Mouse (Mus musculus) kidney, adult 9 months (tissue): ENCODE data around the gene Hnrnpk.

Experiments
- DNase-seq: peaks from one replicate; pipeline ENCODE4 v3.0.0; 2022

The Hnrnpk gene

DNA sequence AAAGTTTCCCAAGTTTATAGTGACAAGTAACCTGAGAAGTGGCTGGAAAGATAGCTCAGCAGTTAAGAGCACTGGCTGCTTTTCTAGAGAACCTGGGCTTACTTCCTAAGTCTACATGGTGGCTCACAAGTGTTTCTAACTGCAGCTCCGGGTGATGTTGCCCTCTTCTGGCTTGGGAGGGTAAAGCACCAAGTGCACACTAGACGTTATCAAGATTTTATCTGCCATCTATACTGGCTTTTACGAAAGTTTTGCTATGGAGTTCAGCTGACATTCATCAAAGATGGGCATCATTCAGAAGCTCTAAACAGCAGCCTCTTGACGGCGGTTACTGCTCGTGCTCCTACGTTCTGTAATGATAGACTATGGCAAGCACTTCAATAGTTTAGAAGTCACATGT is 15.2 kb downstream of the Hnrnpk start:
- peak; percentile 79 for DNase-seq

DNA sequence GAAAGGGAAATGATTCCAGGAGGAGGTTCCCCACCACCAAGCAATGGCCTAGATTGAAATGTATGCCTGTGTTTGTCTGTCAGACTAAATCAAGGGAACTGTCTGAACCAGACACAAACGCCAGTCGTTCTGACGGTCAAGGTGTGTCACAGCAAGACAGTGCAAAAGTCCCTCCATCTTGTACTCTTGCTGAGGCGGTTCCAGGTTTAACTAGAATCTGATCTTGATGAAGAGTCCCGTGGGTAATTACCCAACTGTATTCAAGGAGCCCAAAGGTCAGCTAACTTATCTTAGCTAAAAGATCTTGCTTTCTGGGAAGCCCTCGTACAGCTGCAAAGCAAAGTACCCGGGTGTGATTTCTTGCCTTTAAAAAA is 17.6 kb downstream of the Hnrnpk start:
- no peak for DNase-seq

DNA sequence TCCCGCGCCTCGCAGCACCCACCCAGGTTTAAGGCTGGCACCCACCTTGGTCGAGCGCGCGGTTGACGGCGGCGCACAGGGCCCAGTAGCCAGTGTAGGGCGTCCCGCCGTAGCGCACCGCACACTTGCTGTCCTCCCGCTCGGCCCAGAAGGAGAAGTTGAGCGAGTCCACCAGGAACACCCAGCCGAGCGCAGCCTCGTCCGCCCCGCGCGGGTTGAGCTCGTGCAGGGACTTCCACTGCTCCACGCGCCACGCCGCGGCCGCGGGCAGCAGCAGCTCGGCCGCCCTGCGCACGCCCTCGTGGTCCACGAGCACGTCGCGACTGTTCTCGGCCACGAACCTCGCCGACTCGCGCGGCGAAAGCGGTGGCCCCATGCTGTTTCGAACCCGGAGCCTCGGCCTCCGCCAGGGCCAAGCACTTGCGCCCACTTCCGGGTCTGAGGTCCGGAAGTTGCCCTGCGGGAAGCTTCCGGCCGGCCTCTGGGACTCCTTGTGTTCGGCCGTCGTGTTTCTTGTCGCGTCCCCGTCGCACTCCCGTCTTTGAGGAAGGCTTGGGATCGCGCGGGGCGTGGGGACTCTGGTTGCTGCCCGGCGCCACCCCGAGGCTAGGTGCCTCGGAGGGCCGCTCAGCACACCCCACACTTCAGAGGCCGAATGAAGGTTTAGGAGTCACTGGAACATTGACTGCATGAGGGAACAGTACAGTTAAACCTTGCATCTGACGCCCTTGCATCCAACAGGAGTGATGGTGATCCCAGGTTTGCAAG is 18.2 kb downstream of the Hnrnpk start, which contains the start of gene 2210016F16Rik:
Gene 2210016F16Rik, minus strand, starts transcription at position 447 of the 768 bp plus-strand sequence.
- peak; percentile 65 for DNase-seq

DNA sequence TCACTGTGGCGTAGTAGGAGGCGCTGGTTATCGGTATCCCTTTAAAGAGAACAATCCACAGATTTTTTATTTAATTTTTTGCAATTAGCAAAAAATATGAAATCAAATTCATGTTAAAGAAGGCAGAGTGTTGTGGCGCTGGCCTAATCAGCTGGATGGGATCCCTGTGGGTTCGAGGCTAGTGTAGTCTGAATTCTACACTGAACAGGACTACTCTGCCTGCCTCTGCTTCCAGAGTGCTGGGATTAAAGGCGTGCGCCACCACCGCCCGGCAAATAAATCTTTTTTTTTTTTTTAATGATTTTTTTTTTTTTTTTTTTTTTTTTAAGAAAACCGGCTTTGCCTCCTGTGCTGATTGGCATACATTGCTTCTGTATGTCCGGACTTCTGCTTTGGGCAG is 18.8 kb downstream of the Hnrnpk start:
- DNase-seq: no peak

DNA sequence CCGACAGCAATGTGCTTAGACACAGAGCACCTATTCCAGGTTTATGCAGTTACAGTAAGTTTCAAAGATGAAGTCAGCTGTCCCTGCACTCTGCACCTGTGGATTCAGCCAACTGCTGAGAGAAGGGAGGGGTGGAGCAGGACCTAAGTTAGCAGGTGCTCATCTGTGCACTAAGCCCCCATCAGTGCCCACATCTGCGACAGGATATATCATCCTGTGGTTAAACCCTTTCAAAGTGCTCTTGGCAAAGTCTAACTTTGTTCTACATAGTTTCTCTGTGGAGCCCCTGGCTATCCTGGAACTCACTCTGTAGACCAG is 30.0 kb downstream of the Hnrnpk start:
- DNase-seq: no peak

DNA sequence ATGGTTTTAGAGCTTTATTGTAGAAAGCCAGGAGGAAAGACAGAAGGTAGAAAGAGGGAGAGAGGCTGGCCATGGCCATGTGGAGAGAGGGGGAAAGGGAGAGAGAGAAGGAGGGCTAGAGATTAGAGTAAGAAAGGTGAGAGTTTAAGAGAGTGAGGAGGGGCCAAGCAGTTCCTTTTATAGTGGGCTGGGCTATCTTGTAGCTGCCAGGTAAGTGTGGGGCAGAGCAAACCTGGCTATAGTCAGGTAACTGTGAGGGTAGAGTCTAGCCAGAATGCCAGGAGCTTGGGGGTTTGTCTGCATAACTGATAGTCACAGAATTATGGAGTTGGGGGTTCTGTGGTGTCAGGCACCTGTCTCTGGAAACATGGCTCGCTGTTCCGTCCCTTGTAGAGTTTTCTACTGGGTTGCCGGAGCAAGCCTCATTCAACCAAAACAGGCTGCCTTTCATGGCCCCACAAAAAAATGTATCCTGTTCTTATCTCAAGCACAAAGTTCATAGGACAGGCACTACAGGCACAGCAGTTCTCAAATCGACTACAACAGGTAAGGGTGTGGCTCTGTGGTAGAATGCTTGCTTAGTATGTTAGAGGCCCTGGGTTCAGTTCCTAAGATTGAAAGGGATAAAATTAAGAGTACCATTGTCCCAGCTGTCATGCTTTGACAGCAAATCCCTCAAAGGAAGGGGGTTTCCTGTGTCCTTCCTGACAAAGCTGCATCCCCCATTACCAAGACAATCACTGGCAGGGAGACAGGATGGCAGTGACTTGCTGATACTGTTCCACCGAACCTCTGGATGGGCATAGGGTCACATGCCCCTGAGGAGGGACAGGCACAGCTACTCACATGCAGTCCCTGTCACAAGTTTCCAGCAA is 30.6 kb downstream of the Hnrnpk start:
- no peak for DNase-seq

DNA sequence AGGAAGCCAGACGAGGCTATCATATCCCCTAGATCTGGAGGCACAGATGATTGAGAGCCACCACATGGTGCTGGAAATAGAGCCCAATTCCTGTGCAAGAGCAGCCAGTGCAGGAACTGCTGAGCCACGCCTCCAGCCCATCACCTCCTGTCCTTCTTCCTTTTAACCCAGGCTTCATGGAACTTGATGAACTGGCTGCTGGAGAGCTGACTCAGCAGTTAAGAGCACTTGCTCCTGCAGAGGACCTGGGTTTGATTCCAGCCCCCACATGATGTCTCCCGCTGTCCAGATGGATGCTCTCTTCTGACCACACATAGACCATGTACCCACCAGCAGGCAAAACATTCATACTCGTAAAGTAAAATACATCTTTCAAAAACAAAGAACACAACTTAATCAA is 34.3 kb downstream of the Hnrnpk start:
- no peak for DNase-seq

DNA sequence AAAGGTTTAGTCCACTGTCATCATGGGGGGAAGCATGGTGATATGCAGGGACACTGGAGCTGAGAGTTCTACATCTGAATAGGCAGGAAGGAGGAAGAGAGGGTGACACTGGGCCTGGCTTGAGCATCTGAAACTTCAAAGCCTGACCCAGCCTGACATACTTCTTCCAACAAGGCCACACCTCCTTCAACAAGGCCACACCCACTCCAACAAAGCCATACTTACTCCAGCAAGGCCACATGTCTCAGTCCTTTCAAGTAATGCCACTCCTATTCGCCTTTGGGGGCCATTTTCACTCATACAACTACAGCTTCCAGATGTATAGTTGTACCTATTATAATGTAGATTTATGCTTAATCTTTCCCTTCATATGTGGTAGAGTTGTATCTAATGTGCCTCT is 35.5 kb downstream of the Hnrnpk start:
- DNase-seq: no peak

DNA sequence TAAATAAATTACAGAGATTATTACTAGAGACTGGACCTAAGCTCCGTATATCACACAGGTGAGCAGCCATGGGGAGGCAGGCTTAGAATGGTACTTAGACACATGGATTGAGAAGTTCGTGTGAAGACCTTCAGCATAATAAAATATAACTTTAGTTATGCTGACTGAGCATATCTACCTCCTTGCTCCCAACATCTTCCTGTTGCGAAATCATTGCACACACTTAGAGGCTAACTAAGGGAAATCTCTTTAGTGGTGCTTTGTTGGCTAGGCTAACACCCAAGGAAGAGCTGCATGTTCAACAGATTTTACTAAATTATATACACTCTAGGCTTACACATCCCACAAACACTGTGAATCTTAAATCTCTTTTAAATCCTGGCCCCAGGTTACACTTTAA is 36.8 kb downstream of the Hnrnpk start:
- DNase-seq: no peak

DNA sequence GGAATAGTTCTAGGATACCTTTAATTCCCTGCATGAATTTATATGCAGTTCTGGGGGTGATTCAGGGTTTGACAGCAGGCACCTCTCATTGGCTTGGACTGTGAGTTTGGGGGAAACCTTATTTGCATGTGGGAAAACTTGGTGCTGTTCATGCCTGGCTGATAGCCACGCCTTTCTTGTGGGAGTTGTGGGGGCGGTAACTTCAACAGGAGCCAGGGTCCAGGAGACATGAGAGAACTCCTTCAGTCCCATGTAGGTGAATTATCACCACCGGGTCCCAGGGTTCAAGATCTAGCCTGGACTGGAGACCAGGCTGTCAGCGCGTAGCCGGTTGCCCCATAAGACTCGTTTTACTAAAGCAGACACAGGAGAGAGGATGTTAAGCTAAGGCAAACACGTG is 38.0 kb downstream of the Hnrnpk start:
- peak; percentile 28 for DNase-seq

DNA sequence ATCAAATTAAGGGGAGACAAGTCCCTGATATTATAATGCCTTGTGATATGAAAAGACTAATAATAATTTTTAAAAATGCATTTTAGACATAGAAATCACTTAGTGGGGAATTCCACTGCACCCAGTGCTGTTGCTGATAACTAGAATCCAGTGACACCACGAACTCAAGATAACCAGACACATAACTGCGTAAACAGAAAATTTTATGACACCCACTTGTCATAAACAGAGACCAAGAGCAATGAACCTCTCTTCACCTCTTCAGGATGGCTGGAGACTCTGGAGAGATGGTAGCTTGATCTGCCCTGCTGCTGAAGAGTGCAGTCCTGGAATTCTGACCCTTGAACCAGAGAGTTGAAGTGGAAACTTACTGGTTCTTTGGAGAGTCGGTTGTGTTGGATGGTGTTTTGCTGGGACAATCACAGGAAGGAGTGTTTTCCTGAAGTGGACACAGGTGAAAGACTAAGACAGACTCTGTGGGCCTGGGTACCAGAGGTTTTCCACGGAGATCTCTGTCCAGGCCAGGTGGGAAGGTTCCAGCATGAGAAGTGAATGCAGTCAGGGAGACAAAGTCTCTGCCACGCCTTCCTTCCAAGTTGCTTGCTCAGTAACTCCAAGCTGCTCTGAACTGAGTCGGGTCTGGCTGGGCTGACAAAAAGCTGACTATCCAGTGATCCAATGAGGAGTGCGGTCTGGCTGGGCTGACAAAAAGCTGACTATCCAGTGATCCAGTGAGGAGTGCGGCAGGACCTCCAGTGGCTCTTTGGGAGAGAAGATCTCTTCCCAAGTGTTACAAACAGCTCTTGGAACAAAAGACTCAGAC is 38.6 kb downstream of the Hnrnpk start:
- DNase-seq: peak; percentile 67

DNA sequence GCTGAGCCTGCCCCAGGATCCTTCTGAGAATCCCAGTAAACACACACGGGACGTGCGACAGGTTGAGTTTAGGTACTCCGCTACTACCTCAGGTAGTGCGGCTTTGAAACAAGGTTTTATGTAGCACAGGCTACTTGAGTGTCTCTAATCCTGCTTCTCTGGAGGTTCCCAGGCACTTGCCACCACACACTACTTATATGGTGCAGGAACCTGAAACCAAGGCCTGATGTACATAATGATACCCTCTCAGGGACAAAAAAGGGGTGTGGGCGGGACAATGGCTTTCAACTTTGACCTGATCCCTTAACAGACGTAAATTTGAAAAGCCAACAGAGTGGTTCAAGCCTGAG is 43.9 kb downstream of the Hnrnpk start:
- no peak for DNase-seq

DNA sequence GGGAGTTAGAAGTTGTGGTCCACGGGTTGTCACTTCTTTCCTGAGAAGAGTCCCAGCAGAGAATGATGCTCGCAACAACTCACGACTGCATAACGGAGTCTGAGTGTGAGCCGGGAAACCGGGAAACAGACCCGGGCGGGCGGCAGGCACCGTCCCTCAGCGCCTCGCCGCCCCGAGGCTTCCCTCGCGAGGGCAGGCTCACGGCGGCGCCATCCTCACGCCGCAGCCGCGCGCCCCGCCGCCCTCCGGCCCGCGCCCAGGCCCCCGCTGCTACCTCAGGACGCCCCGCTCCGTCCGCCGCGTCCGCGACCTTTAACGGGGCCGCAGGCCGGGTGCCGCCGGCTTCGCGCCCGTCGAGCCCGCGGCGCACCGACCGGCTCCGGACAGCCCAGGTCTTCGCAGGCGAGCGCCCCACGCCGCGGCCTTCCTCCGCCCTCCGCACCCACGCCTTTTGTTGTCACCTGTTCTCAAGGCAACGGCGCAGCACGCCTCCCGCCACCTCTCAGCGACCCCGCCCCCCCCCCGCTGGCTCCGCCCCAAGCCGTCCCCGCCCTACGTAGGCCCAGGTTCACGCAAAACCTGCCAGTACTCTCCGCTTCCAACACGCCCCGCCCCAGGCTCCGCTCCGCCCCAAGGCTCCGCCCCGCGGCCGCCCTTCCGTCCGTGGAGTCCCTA is 44.4 kb downstream of the Hnrnpk start, which contains the start of gene Kif27:
Gene Kif27, minus strand, starts transcription at position 494 of the 675 bp plus-strand sequence.
- peak; percentile 88 for DNase-seq

DNA sequence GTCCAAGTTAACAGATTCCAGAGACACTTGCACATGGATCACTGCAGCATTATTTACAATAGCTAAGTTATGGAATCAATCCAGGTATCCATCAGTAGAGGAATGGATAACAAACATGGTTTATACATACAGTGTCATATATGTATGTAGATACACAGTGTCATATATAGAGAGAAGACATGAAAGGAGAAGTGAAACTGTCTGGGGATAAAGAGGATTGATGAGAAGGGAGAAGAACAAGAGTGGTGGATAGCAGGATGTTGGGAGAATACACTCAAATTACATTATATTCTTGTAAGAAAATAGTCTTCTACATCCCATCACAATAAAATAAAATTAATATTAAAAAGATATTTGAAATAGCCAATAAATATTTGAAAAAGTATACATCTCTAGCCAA is 50.1 kb downstream of the Hnrnpk start:
- DNase-seq: no peak

DNA sequence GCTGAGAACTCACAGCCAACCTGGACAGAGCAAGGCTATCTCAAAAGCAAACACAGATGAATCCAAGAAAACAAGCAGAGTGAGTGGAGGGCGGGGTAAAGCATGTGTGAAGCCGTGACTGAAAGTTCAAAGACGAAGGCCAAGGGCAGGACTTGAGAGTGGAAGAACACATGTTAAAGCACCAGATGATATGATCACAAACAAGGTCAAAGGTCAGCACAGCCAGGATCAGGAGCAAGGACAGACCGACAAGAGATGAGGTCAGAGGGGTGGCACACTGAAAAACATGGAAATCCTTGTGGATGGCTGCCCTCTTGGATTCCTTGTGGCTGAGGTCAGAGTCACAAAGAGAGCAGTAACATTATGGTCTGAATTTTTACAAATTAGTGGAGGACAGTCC is 52.5 kb downstream of the Hnrnpk start:
- DNase-seq: no peak

DNA sequence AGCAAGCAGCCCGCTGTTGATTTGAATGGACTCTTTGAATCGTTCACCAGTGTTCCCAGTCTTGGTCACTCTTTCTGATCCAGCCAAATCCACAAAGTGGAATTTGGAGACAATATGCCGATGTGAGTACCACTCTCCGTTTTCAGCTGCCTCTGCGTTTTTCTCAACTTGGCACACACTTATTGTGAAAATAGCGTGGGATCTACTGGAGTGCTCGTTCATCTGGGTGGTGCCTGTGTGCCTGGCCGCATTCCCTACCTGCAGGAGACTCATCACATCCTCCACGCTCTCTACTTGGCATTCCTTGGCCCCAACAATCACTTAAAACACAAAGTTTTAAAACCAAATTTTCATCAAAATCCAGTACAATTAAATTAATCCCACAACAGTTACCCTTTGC is 58.6 kb downstream of the Hnrnpk start:
- no peak for DNase-seq
